Mouse (Mus musculus) kidney, adult 11 months (tissue): ENCODE measurements around the gene Gm29554.
"Not testable (repeated sequence)": the region's sequence is repeated elsewhere in the genome, so short reads cannot be mapped to it uniquely, and the experiment has no call there.

Experiments used
- DNase-seq: peaks from one replicate; pipeline ENCODE4 v3.0.0; 2022

Gene Gm29554

DNA sequence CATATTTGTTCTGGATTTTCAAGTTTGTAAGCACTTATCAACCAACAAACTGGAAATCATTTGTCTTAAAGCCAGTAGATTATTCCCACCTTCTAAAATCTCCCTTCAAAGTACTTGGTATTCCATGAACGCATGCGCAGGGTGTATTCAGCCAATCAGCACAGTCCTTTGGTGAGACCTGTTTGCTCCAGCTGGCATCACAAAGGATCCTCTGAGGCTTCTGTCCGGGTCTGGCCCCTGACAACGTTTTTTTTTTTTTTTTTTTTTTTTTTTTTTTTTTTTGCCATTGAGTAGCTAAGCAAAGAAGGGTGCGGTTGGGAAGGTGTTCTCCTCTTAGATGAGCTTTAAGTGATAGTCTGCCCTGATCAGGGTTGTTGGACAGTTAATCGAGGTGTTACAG is at the start of gene Gm29554:
Gene Gm29554 (plus strand): TSS at position 301 of the 400 bp plus-strand sequence.
- not testable (repeated sequence) for DNase-seq
